ENCODE assay signal across 8 mouse cellular contexts in genomic region chr13:72628462-72628916, GRCm38 (mm10). TPM values are rescaled to one million over a fixed set of nuclear protein-coding genes. Genes with fewer than 3 reads are reported as not detected.
DNase-seq lines count a peak whose midpoint lies in the region; ATAC-seq and TF ChIP-seq lines count a peak whose summit lies in the region.

Irx2 (plus strand) TSS chr13:72628820.

- H3K4me3 ChIP-seq in gastrocnemius, adult 2 months = peak within 1 kb of the TSS; percentile 68
- peak within 1 kb of the TSS; percentile 50 for H3K4me3 ChIP-seq in hindbrain, embryonic 16.5 days (ENCODE audit: low read length)
- peak within 1 kb of the TSS; percentile 49 for H3K4me3 ChIP-seq in liver, embryonic 12.5 days
- H3K4me3 ChIP-seq in neural tube, embryonic 11.5 days (ENCODE audit: low read depth, low read length) = peak within 1 kb of the TSS; percentile 69

- H3K27ac ChIP-seq in gastrocnemius, adult 2 months = no peak within 1 kb of the TSS
- H3K27ac ChIP-seq in hindbrain, embryonic 16.5 days (ENCODE audit: low read depth, low read length) = peak within 1 kb of the TSS; percentile 83
- no peak within 1 kb of the TSS for H3K27ac ChIP-seq in liver, embryonic 12.5 days
- peak within 1 kb of the TSS; percentile 82 for H3K27ac ChIP-seq in neural tube, embryonic 11.5 days (ENCODE audit: low read depth, low read length)

- WGBS in hindbrain, embryonic 16.5 days = 0% methylated on average over 20 of the region's 45 CpGs
- 0% methylated on average over 37 of the region's 45 CpGs for WGBS in liver, embryonic 12.5 days (ENCODE audit: insufficient replicate concordance)
- WGBS in neural tube, embryonic 11.5 days = 2% methylated on average over 25 of the region's 45 CpGs

- H3K27me3 ChIP-seq in hindbrain, embryonic 16.5 days (replicated peaks; ENCODE audit: control insufficient read depth, insufficient read depth, low read length) = peaks cover 15% of the 10 kb centered on the region
- H3K27me3 ChIP-seq in liver, embryonic 12.5 days (replicated peaks) = peaks cover 99% of the 10 kb centered on the region
- peaks cover 78% of the 10 kb centered on the region for H3K27me3 ChIP-seq in neural tube, embryonic 11.5 days (ENCODE audit: control insufficient read depth, insufficient read depth, low read length)

- H3K9me3 ChIP-seq in hindbrain, embryonic 16.5 days (ENCODE audit: control insufficient read depth, low read length) = no peaks in the 10 kb centered on the region
- H3K9me3 ChIP-seq in liver, embryonic 12.5 days (replicated peaks) = no peaks in the 10 kb centered on the region
- no peaks in the 10 kb centered on the region for H3K9me3 ChIP-seq in neural tube, embryonic 11.5 days (ENCODE audit: control insufficient read depth, low read length)

- peak; percentile 95 for ATAC-seq in hindbrain, embryonic 16.5 days
- ATAC-seq in liver, embryonic 12.5 days = peak; percentile 85
- ATAC-seq in neural tube, embryonic 11.5 days (ENCODE audit: insufficient read depth, low FRiP score, low TSS enrichment) = peak; percentile 91

- peaks cover 16% of the 10 kb centered on the region for H3K4me1 ChIP-seq in hindbrain, embryonic 16.5 days (ENCODE audit: control insufficient read depth, insufficient read depth, low read depth, low read length)
- H3K4me1 ChIP-seq in liver, embryonic 12.5 days = peaks cover 9% of the 10 kb centered on the region; the same call in 1 of the 2 replicates
- H3K4me1 ChIP-seq in neural tube, embryonic 11.5 days (ENCODE audit: control insufficient read depth, insufficient read depth, low read length) = peaks cover 28% of the 10 kb centered on the region

- H3K4me2 ChIP-seq in hindbrain, embryonic 16.5 days (ENCODE audit: low read length) = peak within 1 kb of the TSS; percentile 60
- peak within 1 kb of the TSS; percentile 66 for H3K4me2 ChIP-seq in liver, embryonic 12.5 days
- H3K4me2 ChIP-seq in neural tube, embryonic 11.5 days (ENCODE audit: low read depth) = peak within 1 kb of the TSS; percentile 87

- TF ChIP-seq CTCF in gastrocnemius, adult 2 months (IDR thresholded peaks at IDR 0.05) = no peak

- H3K9ac ChIP-seq in hindbrain, embryonic 16.5 days (ENCODE audit: low read depth, low read length) = peak within 1 kb of the TSS; percentile 69
- H3K9ac ChIP-seq in liver, embryonic 12.5 days = no peak within 1 kb of the TSS
- peak within 1 kb of the TSS; percentile 79 for H3K9ac ChIP-seq in neural tube, embryonic 11.5 days (ENCODE audit: low read length)

- H3K36me3 ChIP-seq in hindbrain, embryonic 16.5 days (ENCODE audit: control insufficient read depth, insufficient read depth, low read length) = no peaks in the 10 kb centered on the region
- H3K36me3 ChIP-seq in liver, embryonic 12.5 days = no peaks in the 10 kb centered on the region
- no peaks in the 10 kb centered on the region; the same call in 1 of the 2 replicates for H3K36me3 ChIP-seq in neural tube, embryonic 11.5 days (ENCODE audit: control insufficient read depth, insufficient read depth, low read length)

- DNase-seq in adrenal gland, adult 18-20 months (ENCODE audit: low spot score in 2 of 2) = peak; percentile 52 to 57
- DNase-seq in cerebellum, adult 9-11 months = peak; percentile 58
- DNase-seq in gastrocnemius, adult 2 months = peak; percentile 71
- peak; percentile 97 for DNase-seq in neural tube, embryonic 11.5 days (ENCODE audit: low spot score)
- no peak for DNase-seq in layer of hippocampus, postnatal 25 days (ENCODE audit: extremely low spot score in 1 of 2, low spot score in 1 of 2)
- DNase-seq in spleen, postnatal 14 days (ENCODE audit: low spot score in 2 of 2) = no peak

- intact Hi-C loops in gastrocnemius, adult 2 months (cut with DNase I) = no loop called here

RNA-seq across cellular contexts. Expression of gene Irx2, which starts in this region (rescaled TPM):
- under 1 TPM; 0.27 to 0.32 TPM for total RNA-seq in adrenal gland, adult 18-20 months (2021)
- total RNA-seq in gastrocnemius, adult 2 months (2021) = not detected
- 19.3 and 22.6 TPM in 2 replicates for polyA plus RNA-seq in hindbrain, embryonic 16.5 days (2015; fragmentation: Nextera tagmentation; extraction: Ambion mirVana)
- polyA plus RNA-seq in liver, embryonic 12.5 days (2016; fragmentation: Nextera tagmentation; extraction: Ambion mirVana) = 0.30 TPM in 1 of 2 replicates, not detected in the other
- 19.6 and 21.9 TPM in 2 replicates for polyA plus RNA-seq in neural tube, embryonic 11.5 days (2014; fragmentation: Nextera tagmentation; extraction: Ambion mirVana)
- total RNA-seq in layer of hippocampus, postnatal 25 days (2021) = not detected

Comparison
In these comparisons a context has a peak if more than half of its experiments do, and no peak if none do; other contexts are left out.
1. RNA of gene Irx2 (polyA plus RNA-seq): 19.6 to 21.9 TPM in neural tube, embryonic 11.5 days and 19.3 to 22.6 TPM in hindbrain, embryonic 16.5 days; 0.30 TPM in liver, embryonic 12.5 days; every median in the first group is over 10 times any median in the second.
2. Peak in DNase-seq in adrenal gland, adult 18-20 months; RNA of the gene not detected or under 1 TPM.
3. Peak in DNase-seq and H3K4me3 ChIP-seq in gastrocnemius, adult 2 months; RNA of the gene not detected or under 1 TPM.
4. Peak in ATAC-seq, H3K4me3 ChIP-seq and H3K4me2 ChIP-seq in liver, embryonic 12.5 days; RNA of the gene not detected or under 1 TPM.
5. DNase-seq: peak in cerebellum, adult 9-11 months (single experiment) and neural tube, embryonic 11.5 days (single experiment); none in layer of hippocampus, postnatal 25 days (0 of 2) and spleen, postnatal 14 days (0 of 2).
6. H3K27ac ChIP-seq: peak in hindbrain, embryonic 16.5 days (single experiment) and neural tube, embryonic 11.5 days (single experiment); none in gastrocnemius, adult 2 months (single experiment) and liver, embryonic 12.5 days (single experiment).
7. Peak in every context shown above with its lines, with median percentiles within 50 percentile points of each other: H3K4me3 ChIP-seq, ATAC-seq and H3K4me2 ChIP-seq.